Mouse (Mus musculus): ENCODE results near the gene Thrb. TPM values are rescaled to one million over a fixed set of nuclear protein-coding genes. Genes with fewer than 3 reads are reported as not detected.

Gene Thrb
- polyA plus RNA-seq, 1 experiment from 2014 or later, result 0.77 TPM

- no peak for DNase-seq (ENCODE audit: low spot score)
- no peak overlapping the region for H3K4me3 ChIP-seq
- H3K27me3 ChIP-seq (ENCODE audit: insufficient read depth, poor library complexity, severe bottlenecking), result no peaks in the 10 kb centered on the region
- no peaks in the 10 kb centered on the region; the same call in 1 of the 2 replicates for H3K4me1 ChIP-seq (replicated peaks)
- H3K27ac ChIP-seq, result no peak overlapping the region
- no peaks in the 10 kb centered on the region for H3K36me3 ChIP-seq
- WGBS, result 91% methylated on average over 2 of the region's 2 CpGs
- no peaks in the 10 kb centered on the region for H3K9me3 ChIP-seq
Measured at GRCm38 (mm10) chr14:17818086-17818485, 158.0 kb downstream of the Thrb start.

GRCm38 (mm10) chr14:17822754-17823153 is 162.7 kb downstream of the Thrb start:
- DNase-seq (ENCODE audit: low spot score), result no peak
- Histone ChIP-seq H3K9me3 (no peaks in the 10 kb centered on the region), H3K36me3 (no peaks in the 10 kb centered on the region), H3K4me1 (replicated peaks) (no peaks in the 10 kb centered on the region), H3K27me3 (ENCODE audit: insufficient read depth, poor library complexity, severe bottlenecking) (no peaks in the 10 kb centered on the region), H3K27ac (no peak overlapping the region), H3K4me3 (no peak overlapping the region)
- WGBS, result 87% methylated on average over 7 of the region's 7 CpGs

- DNase-seq (ENCODE audit: low spot score), result no peak
- no peaks in the 10 kb centered on the region for H3K9me3 ChIP-seq
- no peak overlapping the region for H3K4me3 ChIP-seq
- H3K27ac ChIP-seq, result no peak overlapping the region
- WGBS, result 42% methylated on average over 6 of the region's 6 CpGs
- H3K4me1 ChIP-seq (replicated peaks), result no peaks in the 10 kb centered on the region
- H3K36me3 ChIP-seq, result no peaks in the 10 kb centered on the region
- H3K27me3 ChIP-seq (ENCODE audit: insufficient read depth, poor library complexity, severe bottlenecking), result no peaks in the 10 kb centered on the region
Measured at GRCm38 (mm10) chr14:17827401-17827800, 167.3 kb downstream of the Thrb start.

GRCm38 (mm10) chr14:17835738-17836137 is 175.7 kb downstream of the Thrb start:
- no peaks in the 10 kb centered on the region for H3K36me3 ChIP-seq
- DNase-seq (ENCODE audit: low spot score), result no peak
- 83% methylated on average over 1 of the region's 1 CpGs for WGBS
- no peaks in the 10 kb centered on the region for H3K4me1 ChIP-seq (replicated peaks)
- H3K9me3 ChIP-seq, result no peaks in the 10 kb centered on the region
- H3K4me3 ChIP-seq, result no peak overlapping the region
- no peak overlapping the region for H3K27ac ChIP-seq
- H3K27me3 ChIP-seq (ENCODE audit: insufficient read depth, poor library complexity, severe bottlenecking), result no peaks in the 10 kb centered on the region

GRCm38 (mm10) chr14:17836766-17837165 is 176.7 kb downstream of the Thrb start:
- Histone ChIP-seq H3K27me3 (ENCODE audit: insufficient read depth, poor library complexity, severe bottlenecking) (no peaks in the 10 kb centered on the region), H3K27ac (no peak overlapping the region), H3K9me3 (no peaks in the 10 kb centered on the region), H3K4me1 (replicated peaks) (no peaks in the 10 kb centered on the region), H3K4me3 (no peak overlapping the region), H3K36me3 (no peaks in the 10 kb centered on the region)
- DNase-seq (ENCODE audit: low spot score), result no peak
- WGBS, result 90% methylated on average over 1 of the region's 1 CpGs

- no peak overlapping the region for H3K4me3 ChIP-seq
- no peaks in the 10 kb centered on the region for H3K9me3 ChIP-seq
- 80% methylated on average over 5 of the region's 5 CpGs for WGBS
- H3K36me3 ChIP-seq, result no peaks in the 10 kb centered on the region
- H3K4me1 ChIP-seq (replicated peaks), result 0 out of 2 replicates have a peak, but pooled peaks cover 3% of the 10 kb centered on the region
- H3K27ac ChIP-seq, result no peak overlapping the region
- no peaks in the 10 kb centered on the region for H3K27me3 ChIP-seq (ENCODE audit: insufficient read depth, poor library complexity, severe bottlenecking)
- DNase-seq (ENCODE audit: low spot score), result no peak
Measured at GRCm38 (mm10) chr14:17845003-17845697, 185.1 kb downstream of the Thrb start.

GRCm38 (mm10) chr14:17845871-17846270 is 185.8 kb downstream of the Thrb start:
- H3K27ac ChIP-seq, result no peak overlapping the region
- WGBS, result 82% methylated on average over 6 of the region's 6 CpGs
- no peaks in the 10 kb centered on the region for H3K36me3 ChIP-seq
- H3K4me3 ChIP-seq, result no peak overlapping the region
- H3K27me3 ChIP-seq (ENCODE audit: insufficient read depth, poor library complexity, severe bottlenecking), result no peaks in the 10 kb centered on the region
- 0 out of 2 replicates have a peak, but pooled peaks cover 3% of the 10 kb centered on the region for H3K4me1 ChIP-seq (replicated peaks)
- H3K9me3 ChIP-seq, result no peaks in the 10 kb centered on the region
- DNase-seq (ENCODE audit: low spot score), result no peak

- H3K4me3 ChIP-seq, result no peak overlapping the region
- H3K36me3 ChIP-seq, result no peaks in the 10 kb centered on the region
- 77% methylated on average over 2 of the region's 2 CpGs for WGBS
- no peak overlapping the region for H3K27ac ChIP-seq
- DNase-seq (ENCODE audit: low spot score), result no peak
- no peaks in the 10 kb centered on the region for H3K27me3 ChIP-seq (ENCODE audit: insufficient read depth, poor library complexity, severe bottlenecking)
- H3K9me3 ChIP-seq, result no peaks in the 10 kb centered on the region
- H3K4me1 ChIP-seq (replicated peaks), result 0 out of 2 replicates have a peak, but pooled peaks cover 3% of the 10 kb centered on the region
Measured at GRCm38 (mm10) chr14:17846700-17847099, 186.6 kb downstream of the Thrb start.

- no peak overlapping the region for H3K27ac ChIP-seq
- no peaks in the 10 kb centered on the region for H3K27me3 ChIP-seq (ENCODE audit: insufficient read depth, poor library complexity, severe bottlenecking)
- no peak for DNase-seq (ENCODE audit: low spot score)
- H3K9me3 ChIP-seq, result no peaks in the 10 kb centered on the region
- no peaks in the 10 kb centered on the region for H3K36me3 ChIP-seq
- H3K4me1 ChIP-seq (replicated peaks), result 0 out of 2 replicates have a peak, but pooled peaks cover 3% of the 10 kb centered on the region
- H3K4me3 ChIP-seq, result no peak overlapping the region
- WGBS, result 49% methylated on average over 8 of the region's 8 CpGs
Measured at GRCm38 (mm10) chr14:17847211-17847610, 187.2 kb downstream of the Thrb start.

GRCm38 (mm10) chr14:17850355-17850754 is 190.3 kb downstream of the Thrb start:
- Histone ChIP-seq H3K36me3 (no peaks in the 10 kb centered on the region), H3K4me1 (replicated peaks) (0 out of 2 replicates have a peak, but pooled peaks cover 3% of the 10 kb centered on the region), H3K27me3 (ENCODE audit: insufficient read depth, poor library complexity, severe bottlenecking) (no peaks in the 10 kb centered on the region), H3K9me3 (no peaks in the 10 kb centered on the region), H3K27ac (no peak overlapping the region), H3K4me3 (no peak overlapping the region)
- DNase-seq (ENCODE audit: low spot score), result no peak
- 73% methylated on average over 4 of the region's 4 CpGs for WGBS

GRCm38 (mm10) chr14:17852236-17852635 is 192.2 kb downstream of the Thrb start:
- Histone ChIP-seq H3K27ac (no peak overlapping the region), H3K4me1 (replicated peaks) (0 out of 2 replicates have a peak, but pooled peaks cover 2% of the 10 kb centered on the region), H3K4me3 (no peak overlapping the region), H3K36me3 (no peaks in the 10 kb centered on the region), H3K9me3 (no peaks in the 10 kb centered on the region), H3K27me3 (ENCODE audit: insufficient read depth, poor library complexity, severe bottlenecking) (no peaks in the 10 kb centered on the region)
- WGBS, result 78% methylated on average over 2 of the region's 2 CpGs
- no peak for DNase-seq (ENCODE audit: low spot score)

GRCm38 (mm10) chr14:17859790-17860385 is 199.8 kb downstream of the Thrb start:
- no peak overlapping the region for H3K4me3 ChIP-seq
- no peak for DNase-seq (ENCODE audit: low spot score)
- H3K27me3 ChIP-seq (ENCODE audit: insufficient read depth, poor library complexity, severe bottlenecking), result no peaks in the 10 kb centered on the region
- WGBS, result 80% methylated on average over 5 of the region's 5 CpGs
- no peaks in the 10 kb centered on the region for H3K9me3 ChIP-seq
- no peak overlapping the region for H3K27ac ChIP-seq
- 0 out of 2 replicates have a peak, but pooled peaks cover 3% of the 10 kb centered on the region for H3K4me1 ChIP-seq (replicated peaks)
- no peaks in the 10 kb centered on the region for H3K36me3 ChIP-seq

- WGBS, result 95% methylated on average over 3 of the region's 3 CpGs
Measured at GRCm38 (mm10) chr14:17862651-17863050, 202.6 kb downstream of the Thrb start.

More at GRCm38 (mm10) chr14:17862651-17863050, 202.6 kb downstream of the Thrb start:
- no peak overlapping the region for H3K27ac ChIP-seq
- H3K9me3 ChIP-seq, result no peaks in the 10 kb centered on the region
- H3K27me3 ChIP-seq (ENCODE audit: insufficient read depth, poor library complexity, severe bottlenecking), result no peaks in the 10 kb centered on the region
- H3K4me3 ChIP-seq, result no peak overlapping the region
- H3K4me1 ChIP-seq (replicated peaks), result 0 out of 2 replicates have a peak, but pooled peaks cover 3% of the 10 kb centered on the region
- no peak for DNase-seq (ENCODE audit: low spot score)
- H3K36me3 ChIP-seq, result no peaks in the 10 kb centered on the region

Data from hindbrain, embryonic 10.5 days (tissue).